Mouse (Mus musculus) E14TG2a.4 (cell line): Measurements from ENCODE around the gene Ube2e3.

ENCODE experiments used
- CTCF ChIP-seq: conservative IDR thresholded peaks from 2 replicates; pipeline ENCODE4 v1.5.1; 2014; ENCODE audit warnings: low read length
- POU5F1 ChIP-seq: IDR thresholded peaks from 2 replicates; pipeline ENCODE4 v1.6.1; 2014; ENCODE audit warnings: low read length, borderline replicate concordance

DNA sequence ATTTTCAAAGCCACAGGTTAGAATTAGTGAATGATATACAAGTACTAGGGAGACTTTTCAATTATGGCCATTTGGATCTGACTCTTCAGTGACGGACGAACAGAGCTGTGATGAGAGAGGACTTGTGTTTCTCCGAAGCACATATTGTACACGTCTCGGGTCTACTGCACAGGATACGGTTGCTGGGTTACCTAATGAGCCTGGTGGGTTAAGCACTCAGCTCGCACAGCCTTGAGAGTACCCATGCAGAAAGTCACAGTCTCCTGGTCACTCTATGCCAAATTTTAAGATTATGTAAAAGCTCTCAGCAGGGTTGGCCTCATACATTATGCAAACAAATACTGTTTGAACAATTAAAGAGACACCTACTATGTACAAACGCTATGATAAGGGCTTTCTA, 13.6 kb upstream of the Ube2e3 start:
- TF ChIP-seq CTCF = no peak
- no peak for TF ChIP-seq POU5F1
